Mouse (Mus musculus) liver, adult 2 months (tissue): ENCODE results near the gene Stxbp1. TPM values are rescaled to one million over a fixed set of nuclear protein-coding genes. Genes with fewer than 3 reads are reported as not detected.
A peak's percentile ranks its signal among the peaks of the same experiment; 100 is the strongest.
"Not testable (repeated sequence)": the region's sequence is repeated elsewhere in the genome, so short reads cannot be mapped to it uniquely, and the experiment has no call there.

Source experiments
- DNase-seq: peaks from one replicate; pipeline ENCODE4 v3.0.0-alpha.2; 2011; ENCODE audit warnings: low read depth, low spot score; ENCODE audit errors: extremely low read depth
- H3K27ac ChIP-seq: fragments of 200-500 bp; replicated peaks from 2 replicates; pipeline ENCODE4 v1.5.1; 2012; ENCODE audit warnings: low read depth, mild to moderate bottlenecking, control low read depth, inconsistent platforms, low read length; ENCODE audit not compliant: insufficient read depth
- H3K27me3 ChIP-seq: fragments of 200-500 bp; 2 replicates; pipeline ENCODE4 v1.6.1; 2012; ENCODE audit warnings: mild to moderate bottlenecking, moderate library complexity, low read length, inconsistent platforms; ENCODE audit not compliant: control insufficient read depth, insufficient read depth
- H3K36me3 ChIP-seq: fragments of 200-500 bp; 2 replicates; pipeline ENCODE4 v1.6.1; 2012; ENCODE audit warnings: low read length, inconsistent platforms; ENCODE audit not compliant: control insufficient read depth, insufficient read depth
- H3K4me1 ChIP-seq: fragments of 200-500 bp; 2 replicates; pipeline ENCODE4 v1.6.1; 2011; ENCODE audit warnings: low read length; ENCODE audit not compliant: control insufficient read depth, insufficient read depth
- H3K4me3 ChIP-seq: fragments of 200-500 bp; 2 replicates; pipeline ENCODE4 v1.5.1; 2011; ENCODE audit warnings: low read depth, mild to moderate bottlenecking, control low read depth, low read length, moderate library complexity; ENCODE audit not compliant: insufficient read depth
- H3K79me2 ChIP-seq: fragments of 200-500 bp; 2 replicates; pipeline ENCODE4 v1.6.1; 2012; ENCODE audit warnings: inconsistent platforms, mild to moderate bottlenecking, low read length, moderate library complexity; ENCODE audit not compliant: control insufficient read depth, insufficient read depth
- H3K9ac ChIP-seq: fragments of 200-500 bp; 2 replicates; pipeline ENCODE4 v1.6.1; 2012; ENCODE audit warnings: low read depth, mild to moderate bottlenecking, control low read depth, inconsistent platforms, low read length
- CTCF ChIP-seq: fragments of 200-500 bp; IDR thresholded peaks from 2 replicates; pipeline ENCODE4 v1.5.1; 2011; ENCODE audit warnings: low read depth, low read length, control low read depth
- POLR2A ChIP-seq: fragments of 200-500 bp; IDR thresholded peaks from 2 replicates; pipeline ENCODE4 v1.6.1; 2011; ENCODE audit warnings: low read length, control low read depth; ENCODE audit not compliant: insufficient read depth; ENCODE audit errors: extremely low read depth
- WGBS: fragments of 180-500 bp; shearing (Covaris S2); methylation state at CpG from one replicate; pipeline ENCODE4 v1.1.7; 2018; 5-methylcytosine and 5-hydroxymethylcytosine counted together
- polyA plus RNA-seq: library from polyadenylated mRNA; depleted of rRNA; stranded (reverse); fragments of >200 nt; gene quantifications from 2 replicates; pipeline ENCODE4 v1.2.3, GENCODE M21; 2012
- total RNA-seq: library from RNA; depleted of rRNA; stranded (reverse); fragments of >200 nt; gene quantifications from 2 replicates; pipeline ENCODE4 v1.2.3, GENCODE M21; 2014

Stxbp1 gene
- total and polyA plus RNA-seq, 2 experiments = 0.74 to 1.6 TPM

DNA sequence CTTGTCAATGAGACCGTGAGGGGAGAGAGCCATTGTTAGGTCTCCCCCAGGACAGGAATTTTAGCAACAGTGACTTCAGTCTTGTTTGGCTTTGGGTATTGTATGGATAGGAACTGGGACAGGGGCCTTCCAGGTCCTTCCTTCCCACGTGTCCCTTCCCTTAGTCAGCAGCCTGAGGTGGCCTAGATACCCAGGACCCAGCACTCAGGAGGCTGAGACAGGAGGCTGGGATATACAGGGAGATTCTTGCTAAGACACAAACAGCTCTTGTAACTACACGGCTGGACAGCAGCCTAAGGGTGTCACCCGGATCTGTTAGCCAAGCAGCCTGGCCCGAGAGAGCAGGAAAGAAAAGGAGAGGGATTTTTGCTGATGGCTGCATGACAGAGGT, 12.6 kb upstream of the Stxbp1 start:
- Histone ChIP-seq H3K4me3 (no peak overlapping the region), H3K4me1 (no peaks in the 10 kb centered on the region), H3K36me3 (no peaks in the 10 kb centered on the region), H3K27ac (no peak overlapping the region), H3K9ac (no peak overlapping the region), H3K27me3 (no peaks in the 10 kb centered on the region), H3K79me2 (no peaks in the 10 kb centered on the region)
- TF ChIP-seq POLR2A = no peak
- TF ChIP-seq CTCF = no peak
- WGBS = 85% methylated on average over 5 of the region's 5 CpGs
- DNase-seq = no peak

DNA sequence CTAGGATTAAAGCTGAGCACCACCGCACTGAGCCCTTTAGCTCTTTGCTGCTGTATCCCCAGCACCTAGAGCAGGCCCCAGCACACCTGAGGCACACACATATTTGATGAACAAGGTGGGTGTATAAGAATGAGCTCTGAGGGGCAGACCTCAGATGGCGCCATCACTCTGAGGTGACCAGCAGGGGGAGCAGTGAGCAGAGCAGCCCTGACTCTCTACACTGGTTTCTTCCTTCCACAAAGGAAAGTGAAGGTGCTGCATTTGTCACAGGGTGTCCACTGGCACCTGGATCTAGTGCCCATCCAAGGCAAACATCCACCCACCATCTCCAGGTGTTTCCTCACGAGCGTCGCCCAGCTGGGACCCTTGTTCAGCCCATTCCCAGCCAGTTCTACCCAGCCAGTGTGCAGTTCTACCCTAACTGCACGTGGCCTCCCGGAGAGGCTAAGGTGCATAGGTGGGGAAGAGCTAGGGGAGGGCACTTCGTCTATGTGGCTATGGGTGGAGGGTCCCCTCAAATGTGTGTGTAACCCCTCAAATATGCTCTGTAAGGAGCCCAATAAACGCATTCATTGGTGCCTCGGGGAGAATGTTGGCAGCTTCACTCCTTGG, 12.1 kb upstream of the Stxbp1 start:
- TF ChIP-seq CTCF (peak; percentile 92), POLR2A (no peak)
- 54% methylated on average over 10 of the region's 10 CpGs for WGBS
- H3K9ac ChIP-seq = no peak overlapping the region
- no peak overlapping the region for H3K27ac ChIP-seq
- H3K4me3 ChIP-seq = no peak overlapping the region
- no peaks in the 10 kb centered on the region for H3K36me3 ChIP-seq
- H3K79me2 ChIP-seq = no peaks in the 10 kb centered on the region
- H3K27me3 ChIP-seq = no peaks in the 10 kb centered on the region
- no peaks in the 10 kb centered on the region for H3K4me1 ChIP-seq
- DNase-seq = no peak

DNA sequence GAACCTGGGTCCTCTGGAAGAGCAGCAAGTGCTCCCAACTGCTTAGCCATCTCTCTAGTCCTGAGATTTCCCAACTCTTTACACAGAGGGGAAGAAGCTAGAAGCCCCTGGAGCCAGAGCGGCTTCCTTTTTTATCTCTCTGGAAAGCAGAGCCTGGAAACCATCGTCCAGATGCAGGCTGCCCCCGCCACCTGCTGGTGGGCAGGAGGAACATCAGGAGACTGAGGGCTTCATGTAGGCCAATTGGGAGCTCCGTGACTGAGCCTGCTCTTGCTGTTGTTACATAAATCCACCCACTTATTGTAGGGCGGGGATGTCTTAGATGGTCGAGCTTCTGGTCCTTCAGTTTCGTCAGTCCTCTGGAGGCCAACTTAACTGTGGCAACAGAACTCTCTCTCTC, 10.5 kb upstream of the Stxbp1 start:
- H3K79me2 ChIP-seq = no peaks in the 10 kb centered on the region
- H3K27ac ChIP-seq = no peak overlapping the region
- under 1% methylated on average over 7 of the region's 7 CpGs for WGBS
- no peaks in the 10 kb centered on the region for H3K36me3 ChIP-seq
- no peak overlapping the region for H3K9ac ChIP-seq
- no peak overlapping the region for H3K4me3 ChIP-seq
- H3K4me1 ChIP-seq = no peaks in the 10 kb centered on the region
- no peaks in the 10 kb centered on the region for H3K27me3 ChIP-seq
- TF ChIP-seq POLR2A (no peak), CTCF (peak; percentile 97)
- peak; percentile 59 for DNase-seq

DNA sequence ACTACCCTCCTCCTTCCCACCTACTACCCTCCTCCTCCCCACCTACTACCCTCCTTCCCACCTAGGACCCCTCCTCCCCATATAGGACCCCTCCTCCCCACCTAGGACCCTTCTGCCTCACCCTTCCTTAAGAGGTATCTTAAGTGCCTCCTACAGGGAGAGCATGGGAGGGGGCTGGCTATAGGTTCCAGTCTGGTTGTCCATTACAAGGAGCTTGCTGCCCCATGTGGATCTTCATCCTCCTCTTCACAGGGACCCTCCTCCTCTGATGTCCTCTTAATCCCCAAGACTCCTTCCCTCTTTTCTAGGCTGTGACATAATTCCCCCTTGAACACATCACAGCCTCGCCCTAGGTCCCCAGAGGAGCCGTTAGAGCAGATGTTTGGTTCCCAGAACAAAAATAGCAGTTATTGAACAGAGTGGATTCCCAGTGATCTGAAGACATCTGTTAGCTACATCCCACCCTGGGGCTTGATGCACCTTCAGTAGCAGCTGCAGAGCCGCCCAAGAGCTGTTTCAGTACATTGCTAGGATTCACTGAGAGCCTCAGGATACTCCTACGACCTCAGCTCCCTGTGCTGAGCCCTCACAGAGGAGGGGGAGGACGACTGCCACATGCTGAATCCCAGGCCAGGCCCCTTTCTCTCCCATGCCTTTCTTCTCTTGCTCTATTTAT, 8.9 kb upstream of the Stxbp1 start:
- TF ChIP-seq CTCF = no peak
- no peak for TF ChIP-seq POLR2A
- no peaks in the 10 kb centered on the region for H3K79me2 ChIP-seq
- no peak overlapping the region for H3K4me3 ChIP-seq
- H3K27ac ChIP-seq = no peak overlapping the region
- 68% methylated on average over 5 of the region's 5 CpGs for WGBS
- H3K9ac ChIP-seq = no peak overlapping the region
- DNase-seq = no peak
- H3K36me3 ChIP-seq = no peaks in the 10 kb centered on the region
- H3K27me3 ChIP-seq = no peaks in the 10 kb centered on the region
- H3K4me1 ChIP-seq = no peaks in the 10 kb centered on the region

DNA sequence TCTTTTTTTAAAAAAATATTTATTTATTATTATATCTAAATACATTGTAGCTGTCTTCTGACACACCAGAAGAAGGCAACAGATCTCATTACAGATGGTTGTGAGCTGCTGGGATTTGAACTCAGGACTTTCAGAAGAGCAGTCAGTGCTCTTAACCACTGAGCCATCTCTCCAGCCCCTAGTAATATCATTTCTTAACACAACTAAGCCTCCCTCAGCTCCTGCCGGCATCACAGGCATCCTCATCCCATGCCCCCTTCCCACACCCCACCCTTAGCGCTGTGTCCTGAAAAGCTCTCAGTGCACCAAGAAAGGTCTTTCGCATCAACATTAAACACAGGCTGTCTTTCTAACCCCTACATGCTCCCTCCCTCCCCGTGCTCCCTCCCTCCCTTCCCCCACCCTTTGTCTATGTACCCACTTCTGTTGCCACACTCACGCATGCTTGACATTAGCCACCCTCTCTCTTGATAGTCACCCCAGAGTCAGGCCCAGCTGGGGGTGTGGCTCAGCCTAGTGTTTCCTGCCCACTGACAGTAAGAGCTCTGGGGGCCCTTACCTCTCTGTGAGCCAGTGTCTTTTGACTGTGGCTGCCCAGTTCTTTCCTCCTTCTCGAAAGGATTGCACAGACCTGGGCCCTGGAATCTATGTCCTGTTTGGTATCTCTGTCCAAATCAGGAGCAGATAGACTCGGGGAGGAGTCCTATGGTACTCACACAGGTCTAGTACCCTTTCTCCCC, 8.2 kb upstream of the Stxbp1 start:
- no peak for DNase-seq
- no peaks in the 10 kb centered on the region for H3K27me3 ChIP-seq
- 82% methylated on average over 7 of the region's 7 CpGs for WGBS
- no peak overlapping the region for H3K27ac ChIP-seq
- H3K4me1 ChIP-seq = no peaks in the 10 kb centered on the region
- TF ChIP-seq CTCF (no peak), POLR2A (no peak)
- no peak overlapping the region for H3K9ac ChIP-seq
- H3K4me3 ChIP-seq = no peak overlapping the region
- no peaks in the 10 kb centered on the region for H3K79me2 ChIP-seq
- H3K36me3 ChIP-seq = no peaks in the 10 kb centered on the region

DNA sequence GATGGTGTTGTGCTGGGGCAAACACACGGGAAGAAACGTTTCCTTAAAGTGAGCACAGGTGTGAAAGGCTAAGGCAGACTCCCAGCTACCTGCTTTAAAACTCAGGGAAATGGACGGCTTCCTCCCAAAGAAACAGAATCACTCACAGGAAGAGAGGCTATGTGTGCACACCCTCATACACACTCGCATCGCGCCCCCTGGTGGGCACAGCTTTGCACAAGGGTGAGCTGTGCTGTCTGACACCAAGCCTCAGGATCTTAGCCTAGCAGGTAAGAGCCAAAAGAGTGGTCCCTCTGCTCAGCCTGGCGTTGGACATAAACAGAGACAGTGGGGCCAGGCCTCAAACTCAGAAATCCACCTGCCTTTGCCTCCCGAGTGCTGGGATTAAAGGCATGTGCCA, 7.2 kb upstream of the Stxbp1 start:
- no peak overlapping the region for H3K9ac ChIP-seq
- H3K4me3 ChIP-seq = no peak overlapping the region
- no peaks in the 10 kb centered on the region for H3K4me1 ChIP-seq
- TF ChIP-seq POLR2A (no peak), CTCF (peak; percentile 99)
- H3K27me3 ChIP-seq = no peaks in the 10 kb centered on the region; the same call in 1 of the 2 replicates
- H3K36me3 ChIP-seq = no peaks in the 10 kb centered on the region
- no peak overlapping the region for H3K27ac ChIP-seq
- H3K79me2 ChIP-seq = no peaks in the 10 kb centered on the region
- DNase-seq = peak; percentile 66
- WGBS = 3% methylated on average over 8 of the region's 8 CpGs

DNA sequence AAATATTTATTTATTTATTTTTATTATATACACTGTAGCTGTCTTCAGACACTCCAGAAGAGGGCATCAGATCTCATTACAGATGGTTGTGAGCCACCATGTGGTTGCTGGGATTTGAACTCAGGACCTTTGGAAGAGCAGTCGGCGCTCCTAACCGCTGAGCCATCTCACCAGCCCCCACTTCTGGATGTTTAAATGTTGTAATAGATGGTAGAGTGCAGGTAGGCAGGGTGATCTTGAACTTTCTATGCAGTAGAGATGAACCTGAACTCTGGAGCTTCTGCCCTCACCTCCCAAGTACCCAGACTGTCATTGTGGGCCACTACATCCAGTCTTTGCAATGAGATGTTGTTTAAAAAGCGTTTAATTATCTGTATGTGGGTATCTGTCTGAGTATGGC, 6.7 kb upstream of the Stxbp1 start:
- not testable (repeated sequence) for H3K9ac ChIP-seq, H3K79me2 ChIP-seq, H3K4me1 ChIP-seq, H3K36me3 ChIP-seq, DNase-seq, H3K27ac ChIP-seq, H3K27me3 ChIP-seq, H3K4me3 ChIP-seq
- WGBS = 70% methylated on average over 4 of the region's 4 CpGs
